Mouse (Mus musculus) olfactory bulb, adult 2 months (tissue): ENCODE results near the gene Eif4e2.

Experiments used
- CTCF ChIP-seq: fragments of 200-500 bp; IDR thresholded peaks from 2 replicates; pipeline ENCODE4 v1.5.1; 2012; ENCODE audit warnings: low read depth, mild to moderate bottlenecking, low read length, moderate library complexity; ENCODE audit not compliant: insufficient read depth
- POLR2A ChIP-seq: fragments of 200-500 bp; IDR thresholded peaks from 2 replicates; pipeline ENCODE4 v1.6.1; 2012; ENCODE audit warnings: mild to moderate bottlenecking, low read depth, low read length, moderate library complexity; ENCODE audit not compliant: insufficient read depth

DNA sequence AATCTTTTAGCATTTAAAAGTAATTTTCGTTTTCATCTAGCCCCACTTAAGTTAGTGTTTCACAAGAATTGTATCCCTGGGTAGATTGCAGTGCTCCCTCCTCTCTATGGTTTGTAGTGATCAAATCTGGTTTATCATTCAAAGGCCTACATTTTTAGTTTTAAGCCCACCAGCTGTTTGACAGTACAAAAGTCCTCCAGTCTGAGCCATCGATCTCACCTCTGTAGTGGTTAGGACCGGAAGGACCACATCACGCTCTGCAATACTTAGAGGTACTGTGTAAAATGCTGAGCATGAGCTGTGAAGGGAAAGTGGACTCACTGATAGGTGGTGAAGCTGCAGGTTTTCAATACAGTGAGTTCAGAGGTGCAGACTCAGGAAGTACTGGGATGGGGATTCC, 1.0 kb downstream of the Eif4e2 start:
- TF ChIP-seq POLR2A: no peak
- no peak for TF ChIP-seq CTCF
